Mouse (Mus musculus): Measurements from ENCODE around the gene Tex101. TPM values are rescaled to one million over a fixed set of nuclear protein-coding genes. Genes with fewer than 3 reads are reported as not detected.
A peak's percentile ranks its signal among the peaks of the same experiment; 100 is the strongest.

Gene Tex101
- polyA plus RNA-seq, 2 experiments, result not detected

DNA sequence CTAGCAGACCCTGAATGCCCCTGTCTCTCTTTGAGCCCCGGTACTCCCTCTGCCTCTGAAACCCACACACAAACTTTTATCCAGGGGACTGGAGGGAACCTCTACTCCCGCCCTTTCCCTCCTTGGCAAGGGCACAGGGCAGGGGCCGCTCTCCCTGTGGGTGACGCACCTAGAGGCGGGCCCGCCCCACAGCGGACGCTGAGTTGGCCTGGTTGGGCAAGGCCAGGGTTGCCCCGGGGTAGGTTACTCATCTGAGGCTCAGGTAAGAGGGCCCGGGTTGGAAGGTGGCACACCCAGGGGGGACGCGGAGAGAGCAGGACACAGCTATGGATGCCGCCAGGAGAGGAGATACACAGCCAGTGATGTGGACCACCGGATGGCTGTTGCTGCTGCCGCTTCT lies 40.2 kb downstream of the Tex101 start, which contains the start of gene Lypd3:
Gene Lypd3 (plus strand): TSS at position 287 of the 400 bp plus-strand sequence.
- Histone ChIP-seq H3K4me3 (ENCODE audit: insufficient read depth in 1 of 2, low read depth in 2 of 2, low read length in 2 of 2) (no peak within 1 kb of the TSS), H3K27me3 (ENCODE audit: control insufficient read depth, insufficient read depth, low read length) (peaks cover 36% of the 10 kb centered on the region), H3K4me2 (ENCODE audit: low read depth) (no peak within 1 kb of the TSS), H3K9ac (replicated peaks) (no peak within 1 kb of the TSS), H3K9me3 (ENCODE audit: control insufficient read depth, low read length) (no peaks in the 10 kb centered on the region), H3K36me3 (replicated peaks; ENCODE audit: control insufficient read depth, insufficient read depth, low read depth) (no peaks in the 10 kb centered on the region), H3K27ac (no peak within 1 kb of the TSS), H3K4me1 (replicated peaks; ENCODE audit: control insufficient read depth in 2 of 2, insufficient read depth in 2 of 2, low read length in 1 of 2) (0 out of 4 replicates have a peak, but pooled peaks cover 0 to 2% of the 10 kb centered on the region in 2 experiments)
- ATAC-seq (ENCODE audit: insufficient read depth) (no peak), DNase-seq (ENCODE audit: low read depth in 3 of 3, low spot score in 3 of 3) (no peak)
- TF ChIP-seq EP300 (IDR thresholded peaks at IDR 0.05; ENCODE audit: low read depth) (no peak), CTCF (IDR thresholded peaks at IDR 0.05; ENCODE audit: low read depth) (no peak)
- 25% methylated on average over 15 of the region's 15 CpGs for WGBS (ENCODE audit: insufficient replicate concordance)

DNA sequence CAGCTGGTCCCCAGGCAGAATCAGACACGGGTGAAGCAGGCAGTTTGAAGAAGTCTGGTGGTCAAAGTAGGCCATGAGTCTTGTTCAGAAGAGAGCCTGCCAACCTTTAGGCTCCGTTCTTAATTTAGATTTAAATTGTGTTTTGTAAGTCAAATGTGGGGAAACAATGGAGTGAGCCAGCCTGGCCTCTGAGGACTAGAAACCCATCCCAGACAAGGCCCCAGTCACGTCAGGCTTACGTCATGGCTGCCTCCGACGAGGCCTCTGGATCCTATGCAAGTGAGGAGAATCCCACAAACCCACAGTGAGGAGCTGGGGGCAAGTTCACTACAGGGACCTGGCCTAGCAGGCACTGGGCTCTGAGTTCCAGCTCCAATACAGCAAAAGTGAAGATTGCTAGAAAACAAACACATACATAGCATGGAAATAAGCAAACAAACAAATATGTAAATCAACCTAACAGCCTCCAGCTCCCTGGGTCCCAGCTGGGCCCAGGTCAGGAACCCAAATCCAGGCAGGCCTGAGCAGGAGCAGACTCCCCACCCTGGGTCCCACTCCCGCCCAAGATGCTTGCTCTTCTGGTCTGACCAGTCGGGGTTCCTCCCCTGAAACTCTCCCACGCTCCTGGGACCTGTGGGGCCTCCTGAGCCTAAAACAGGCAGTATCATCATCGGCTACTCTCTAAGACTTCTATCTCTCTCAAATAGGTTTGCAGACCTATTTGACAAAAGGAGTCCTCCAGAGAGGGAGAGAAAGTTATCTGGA lies 46.2 kb downstream of the Tex101 start:
- no peaks in the 10 kb centered on the region for H3K27me3 ChIP-seq (ENCODE audit: control insufficient read depth, insufficient read depth, low read length)
- DNase-seq (ENCODE audit: low read depth in 3 of 3, low spot score in 3 of 3), result no peak
- H3K4me1 ChIP-seq (replicated peaks; ENCODE audit: control insufficient read depth in 2 of 2, insufficient read depth in 2 of 2, low read length in 1 of 2), result no peaks in the 10 kb centered on the region
- H3K36me3 ChIP-seq (replicated peaks; ENCODE audit: control insufficient read depth, insufficient read depth, low read depth), result no peaks in the 10 kb centered on the region
- no peak overlapping the region for H3K4me2 ChIP-seq (ENCODE audit: low read depth)
- TF ChIP-seq EP300 (IDR thresholded peaks at IDR 0.05; ENCODE audit: low read depth) (no peak), CTCF (IDR thresholded peaks at IDR 0.05; ENCODE audit: low read depth) (no peak)
- ATAC-seq (ENCODE audit: insufficient read depth), result no peak
- no peak overlapping the region for H3K27ac ChIP-seq
- H3K9ac ChIP-seq (replicated peaks), result no peak overlapping the region
- no peak overlapping the region for H3K4me3 ChIP-seq (ENCODE audit: insufficient read depth in 1 of 2, low read depth in 2 of 2, low read length in 2 of 2)
- 60% methylated on average over 10 of the region's 10 CpGs for WGBS (ENCODE audit: insufficient replicate concordance)
- H3K9me3 ChIP-seq (ENCODE audit: control insufficient read depth, low read length), result no peaks in the 10 kb centered on the region

DNA sequence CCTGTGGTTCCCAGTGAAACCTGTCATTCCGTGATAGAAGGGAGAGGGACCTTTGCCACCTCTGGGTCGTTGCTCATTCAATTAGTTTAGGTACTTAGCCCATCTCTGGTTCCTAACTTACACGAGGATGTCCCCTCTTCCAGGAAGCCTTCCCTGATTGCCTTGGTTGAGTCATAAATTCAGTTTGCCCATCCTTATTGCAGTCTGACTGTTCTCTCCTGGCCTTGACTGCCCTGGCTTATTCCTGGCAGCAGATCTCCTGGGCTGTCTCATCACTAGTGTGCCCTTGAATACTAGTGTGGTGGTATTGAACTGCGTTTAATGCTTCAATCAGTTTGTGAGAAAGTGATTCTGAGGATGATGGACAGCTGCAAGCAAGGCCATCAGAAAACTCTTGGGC lies 46.8 kb downstream of the Tex101 start:
- Histone ChIP-seq H3K9ac (replicated peaks) (no peak overlapping the region), H3K4me2 (ENCODE audit: low read depth) (no peak overlapping the region), H3K4me1 (replicated peaks; ENCODE audit: control insufficient read depth in 2 of 2, insufficient read depth in 2 of 2, low read length in 1 of 2) (no peaks in the 10 kb centered on the region), H3K36me3 (replicated peaks; ENCODE audit: control insufficient read depth, insufficient read depth, low read depth) (no peaks in the 10 kb centered on the region), H3K4me3 (ENCODE audit: insufficient read depth in 1 of 2, low read depth in 2 of 2, low read length in 2 of 2) (no peak overlapping the region), H3K9me3 (ENCODE audit: control insufficient read depth, low read length) (no peaks in the 10 kb centered on the region), H3K27me3 (ENCODE audit: control insufficient read depth, insufficient read depth, low read length) (no peaks in the 10 kb centered on the region), H3K27ac (no peak overlapping the region)
- no peak for DNase-seq (ENCODE audit: low read depth in 3 of 3, low spot score in 3 of 3)
- no peak for ATAC-seq (ENCODE audit: insufficient read depth)
- TF ChIP-seq EP300 (IDR thresholded peaks at IDR 0.05; ENCODE audit: low read depth) (no peak), CTCF (IDR thresholded peaks at IDR 0.05; ENCODE audit: low read depth) (no peak)
- 55% methylated on average over 4 of the region's 4 CpGs for WGBS (ENCODE audit: insufficient replicate concordance)

GRCm38 (mm10) chr7:24628685-24629610 lies 47.5 kb downstream of the Tex101 start:
- H3K9ac ChIP-seq (replicated peaks), result no peak overlapping the region; the same call in 1 of the 2 replicates
- H3K27me3 ChIP-seq (ENCODE audit: control insufficient read depth, insufficient read depth, low read length), result no peaks in the 10 kb centered on the region
- H3K4me3 ChIP-seq (ENCODE audit: insufficient read depth in 1 of 2, low read depth in 2 of 2, low read length in 2 of 2), result peak overlapping the region; percentile 27 to 46
- no peaks in the 10 kb centered on the region for H3K9me3 ChIP-seq (ENCODE audit: control insufficient read depth, low read length)
- H3K4me2 ChIP-seq (ENCODE audit: low read depth), result peak overlapping the region; percentile 62
- no peak overlapping the region for H3K27ac ChIP-seq
- TF ChIP-seq CTCF (IDR thresholded peaks at IDR 0.05; ENCODE audit: low read depth) (no peak), EP300 (IDR thresholded peaks at IDR 0.05; ENCODE audit: low read depth) (no peak)
- ATAC-seq (ENCODE audit: insufficient read depth) (peak; percentile 87), DNase-seq (ENCODE audit: low read depth in 3 of 3, low spot score in 3 of 3) (peak; percentile 62 to 68 (median 67))
- H3K4me1 ChIP-seq (replicated peaks; ENCODE audit: control insufficient read depth in 2 of 2, insufficient read depth in 2 of 2, low read length in 1 of 2), result no peaks in the 10 kb centered on the region
- H3K36me3 ChIP-seq (replicated peaks; ENCODE audit: control insufficient read depth, insufficient read depth, low read depth), result no peaks in the 10 kb centered on the region
- whole genome bisulfite sequencing (ENCODE audit: insufficient replicate concordance), result 7% methylated on average over 33 of the region's 33 CpGs

GRCm38 (mm10) chr7:24622967-24623366 lies 53.5 kb downstream of the Tex101 start:
- Histone ChIP-seq H3K27me3 (ENCODE audit: control insufficient read depth, insufficient read depth, low read length) (no peaks in the 10 kb centered on the region), H3K4me1 (replicated peaks; ENCODE audit: control insufficient read depth in 2 of 2, insufficient read depth in 2 of 2, low read length in 1 of 2) (no peaks in the 10 kb centered on the region), H3K9ac (replicated peaks) (no peak overlapping the region), H3K4me2 (ENCODE audit: low read depth) (no peak overlapping the region), H3K4me3 (ENCODE audit: insufficient read depth in 1 of 2, low read depth in 2 of 2, low read length in 2 of 2) (no peak overlapping the region), H3K9me3 (ENCODE audit: control insufficient read depth, low read length) (no peaks in the 10 kb centered on the region; the same call in 1 of the 2 replicates), H3K27ac (no peak overlapping the region), H3K36me3 (replicated peaks; ENCODE audit: control insufficient read depth, insufficient read depth, low read depth) (no peaks in the 10 kb centered on the region)
- 62% methylated on average over 6 of the region's 6 CpGs for WGBS (ENCODE audit: insufficient replicate concordance)
- no peak for DNase-seq (ENCODE audit: low read depth in 3 of 3, low spot score in 3 of 3)
- ATAC-seq (ENCODE audit: insufficient read depth), result no peak
- TF ChIP-seq CTCF (IDR thresholded peaks at IDR 0.05; ENCODE audit: low read depth) (peak; percentile 42), EP300 (IDR thresholded peaks at IDR 0.05; ENCODE audit: low read depth) (no peak)

All from liver, embryonic 14.5 days (tissue).